Mouse (Mus musculus): ENCODE data around the gene Plekhg3. TPM values are rescaled to one million over a fixed set of nuclear protein-coding genes. Genes with fewer than 3 reads are reported as not detected.

The Plekhg3 gene
- polyA plus RNA-seq, 1 experiment from 2014 or later: 0.47 TPM

- Histone ChIP-seq H3K9ac (replicated peaks; ENCODE audit: low read depth, low read length) (no peak overlapping the region), H3K9me3 (ENCODE audit: control insufficient read depth, low read length) (no peaks in the 10 kb centered on the region), H3K27ac (ENCODE audit: low read depth, low read length) (no peak overlapping the region), H3K4me2 (ENCODE audit: low read depth, low read length) (no peak overlapping the region), H3K36me3 (ENCODE audit: control insufficient read depth, insufficient read depth, low read length) (no peaks in the 10 kb centered on the region), H3K27me3 (ENCODE audit: control insufficient read depth, insufficient read depth, low read length) (peaks cover under 1% of the 10 kb centered on the region; the same call in 1 of the 2 replicates), H3K4me3 (ENCODE audit: low read depth, low read length) (no peak overlapping the region), H3K4me1 (ENCODE audit: control insufficient read depth, insufficient read depth, low read length) (no peaks in the 10 kb centered on the region)
- WGBS: 75% methylated on average over 10 of the region's 10 CpGs
- no peak for ATAC-seq (ENCODE audit: low read depth)
These were observed 10.1 kb downstream of the Plekhg3 start for GRCm38 (mm10) chr12:76540701-76541221.

DNA sequence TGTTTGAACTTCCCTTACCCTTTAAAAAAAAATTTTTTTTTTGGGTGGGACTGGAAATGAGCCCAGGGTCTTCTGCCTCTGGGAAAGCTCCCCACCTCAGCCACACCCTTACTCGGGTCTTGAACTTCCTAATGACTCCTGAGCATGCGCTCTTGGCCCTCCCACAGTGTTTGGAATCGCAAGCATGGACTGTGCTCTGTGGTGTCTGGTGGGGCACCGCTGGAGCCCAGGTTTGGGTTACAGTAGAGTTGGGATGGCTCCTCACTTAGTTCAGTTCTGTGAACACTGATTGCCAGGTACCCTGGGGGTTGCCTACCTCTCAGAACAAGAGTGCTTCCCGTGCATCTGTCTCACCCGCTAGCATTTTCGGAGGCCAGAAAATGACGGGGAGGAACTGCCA, 10.8 kb downstream of the Plekhg3 start:
- H3K27me3 ChIP-seq (ENCODE audit: control insufficient read depth, insufficient read depth, low read length): no peaks in the 10 kb centered on the region
- no peak overlapping the region for H3K9ac ChIP-seq (replicated peaks; ENCODE audit: low read depth, low read length)
- 36% methylated on average over 8 of the region's 8 CpGs for WGBS
- ATAC-seq (ENCODE audit: low read depth): no peak
- no peak overlapping the region for H3K4me2 ChIP-seq (ENCODE audit: low read depth, low read length)
- no peak overlapping the region for H3K4me3 ChIP-seq (ENCODE audit: low read depth, low read length)
- no peak overlapping the region for H3K27ac ChIP-seq (ENCODE audit: low read depth, low read length)
- no peaks in the 10 kb centered on the region for H3K36me3 ChIP-seq (ENCODE audit: control insufficient read depth, insufficient read depth, low read length)
- peaks cover 2% of the 10 kb centered on the region; the same call in 1 of the 2 replicates for H3K4me1 ChIP-seq (ENCODE audit: control insufficient read depth, insufficient read depth, low read length)
- no peaks in the 10 kb centered on the region for H3K9me3 ChIP-seq (ENCODE audit: control insufficient read depth, low read length)

- Histone ChIP-seq H3K9ac (replicated peaks; ENCODE audit: low read depth, low read length) (no peak overlapping the region), H3K4me2 (ENCODE audit: low read depth, low read length) (no peak overlapping the region), H3K9me3 (ENCODE audit: control insufficient read depth, low read length) (no peaks in the 10 kb centered on the region), H3K27me3 (ENCODE audit: control insufficient read depth, insufficient read depth, low read length) (no peaks in the 10 kb centered on the region), H3K36me3 (ENCODE audit: control insufficient read depth, insufficient read depth, low read length) (no peaks in the 10 kb centered on the region), H3K4me3 (ENCODE audit: low read depth, low read length) (no peak overlapping the region), H3K27ac (ENCODE audit: low read depth, low read length) (no peak overlapping the region), H3K4me1 (ENCODE audit: control insufficient read depth, insufficient read depth, low read length) (peaks cover 5% of the 10 kb centered on the region; the same call in 1 of the 2 replicates)
- ATAC-seq (ENCODE audit: low read depth): no peak
- 79% methylated on average over 6 of the region's 6 CpGs for WGBS
These were observed 11.2 kb downstream of the Plekhg3 start for GRCm38 (mm10) chr12:76541879-76542278.

GRCm38 (mm10) chr12:76545786-76546370, 15.2 kb downstream of the Plekhg3 start:
- Histone ChIP-seq H3K9ac (replicated peaks; ENCODE audit: low read depth, low read length) (no peak overlapping the region), H3K27me3 (ENCODE audit: control insufficient read depth, insufficient read depth, low read length) (no peaks in the 10 kb centered on the region), H3K9me3 (ENCODE audit: control insufficient read depth, low read length) (no peaks in the 10 kb centered on the region), H3K27ac (ENCODE audit: low read depth, low read length) (no peak overlapping the region), H3K4me1 (ENCODE audit: control insufficient read depth, insufficient read depth, low read length) (peaks cover 11% of the 10 kb centered on the region; the same call in 1 of the 2 replicates), H3K36me3 (ENCODE audit: control insufficient read depth, insufficient read depth, low read length) (no peaks in the 10 kb centered on the region), H3K4me3 (ENCODE audit: low read depth, low read length) (no peak overlapping the region), H3K4me2 (ENCODE audit: low read depth, low read length) (no peak overlapping the region)
- WGBS: 50% methylated on average over 15 of the region's 15 CpGs
- ATAC-seq (ENCODE audit: low read depth): no peak

DNA sequence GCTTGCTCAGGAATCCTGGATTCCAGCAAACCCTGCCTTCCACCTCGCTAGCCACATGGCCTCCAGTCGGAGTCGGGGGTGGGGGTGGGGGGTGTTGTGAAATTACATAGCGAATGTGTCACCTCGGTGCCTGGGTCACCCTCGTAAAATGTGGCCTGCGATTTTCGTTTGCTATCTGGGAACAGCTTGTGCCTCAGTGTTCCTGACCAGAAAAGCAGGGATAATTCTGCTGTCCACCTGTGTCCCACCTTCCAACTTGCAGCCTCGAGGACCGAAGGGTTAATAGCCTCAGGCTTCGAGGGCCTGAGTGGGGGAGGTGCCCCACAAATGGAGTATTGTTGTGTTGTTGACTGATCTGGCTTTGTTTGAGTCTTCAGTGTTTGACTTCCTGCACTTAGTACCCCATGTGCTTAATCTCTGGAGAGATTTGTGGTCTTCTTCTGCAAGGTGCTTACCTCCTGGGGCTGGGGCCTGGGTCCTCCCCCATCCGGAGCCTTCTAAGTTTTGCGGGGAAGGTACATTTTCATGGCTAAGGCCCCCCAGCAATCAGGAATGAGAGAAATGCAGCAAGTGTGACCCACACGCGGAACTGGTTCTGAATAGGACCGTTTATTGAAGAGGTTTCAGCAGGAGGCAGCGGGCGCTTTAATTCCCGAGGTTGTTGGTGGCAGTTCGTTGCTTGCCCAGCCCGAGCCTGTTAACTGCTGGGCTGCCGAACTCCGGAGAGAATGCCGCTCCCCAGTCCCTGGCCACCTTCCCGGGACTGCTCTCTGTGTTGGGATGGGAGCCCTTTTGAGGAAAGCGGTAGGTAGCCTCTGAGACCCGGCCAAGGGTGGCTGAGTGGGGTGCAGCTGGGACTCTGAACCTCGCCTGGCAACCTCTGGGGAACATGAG, 15.9 kb downstream of the Plekhg3 start:
- no peak overlapping the region for H3K27ac ChIP-seq (ENCODE audit: low read depth, low read length)
- ATAC-seq (ENCODE audit: low read depth): peak; percentile 54
- WGBS: 5% methylated on average over 28 of the region's 28 CpGs
- H3K4me3 ChIP-seq (ENCODE audit: low read depth, low read length): peak overlapping the region; percentile 9; the same call in 1 of the 2 replicates
- H3K27me3 ChIP-seq (ENCODE audit: control insufficient read depth, insufficient read depth, low read length): no peaks in the 10 kb centered on the region
- H3K9ac ChIP-seq (replicated peaks; ENCODE audit: low read depth, low read length): 0 out of 2 replicates have a peak overlapping the region, but pooled peaks have one; percentile 3
- peaks cover 11% of the 10 kb centered on the region; the same call in 1 of the 2 replicates for H3K4me1 ChIP-seq (ENCODE audit: control insufficient read depth, insufficient read depth, low read length)
- H3K4me2 ChIP-seq (ENCODE audit: low read depth, low read length): peak overlapping the region; percentile 38
- H3K36me3 ChIP-seq (ENCODE audit: control insufficient read depth, insufficient read depth, low read length): no peaks in the 10 kb centered on the region
- H3K9me3 ChIP-seq (ENCODE audit: control insufficient read depth, low read length): no peaks in the 10 kb centered on the region

DNA sequence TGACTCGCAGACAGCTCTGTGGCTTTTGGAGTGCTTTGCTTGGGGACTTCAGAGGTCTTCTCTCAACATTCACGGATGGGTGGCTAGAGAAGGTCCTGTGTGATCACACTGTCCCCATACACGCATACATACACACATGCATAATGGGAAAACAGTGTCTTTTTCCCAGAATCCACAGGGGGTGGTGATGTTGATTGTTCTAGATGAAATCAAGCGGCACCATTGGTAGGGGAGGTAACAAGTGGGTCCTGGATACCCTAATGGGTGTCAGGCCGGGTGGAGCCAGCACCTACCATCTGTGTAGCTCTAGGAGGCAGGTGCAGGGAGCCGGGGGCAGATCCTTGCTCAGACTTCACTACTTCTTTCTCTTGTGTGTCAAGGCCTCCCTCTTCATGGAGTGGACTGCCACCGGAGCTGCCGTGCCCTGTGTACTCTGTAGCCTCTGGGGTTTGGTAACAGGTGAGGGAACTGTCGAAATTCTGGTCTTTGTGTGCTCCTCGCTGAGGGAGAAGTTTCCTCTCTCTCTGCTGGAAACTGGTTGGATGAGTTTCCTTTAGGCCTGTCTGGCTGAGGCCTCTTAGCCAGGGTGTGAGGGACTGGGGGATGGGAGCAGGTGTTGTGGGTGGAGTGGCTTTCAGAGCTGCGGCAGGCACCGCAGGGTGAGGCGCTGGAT, 16.9 kb downstream of the Plekhg3 start:
- Histone ChIP-seq H3K27ac (ENCODE audit: low read depth, low read length) (no peak overlapping the region), H3K4me3 (ENCODE audit: low read depth, low read length) (peak overlapping the region; percentile 9; the same call in 1 of the 2 replicates), H3K9me3 (ENCODE audit: control insufficient read depth, low read length) (no peaks in the 10 kb centered on the region), H3K36me3 (ENCODE audit: control insufficient read depth, insufficient read depth, low read length) (no peaks in the 10 kb centered on the region), H3K9ac (replicated peaks; ENCODE audit: low read depth, low read length) (0 out of 2 replicates have a peak overlapping the region, but pooled peaks have one; percentile 3), H3K27me3 (ENCODE audit: control insufficient read depth, insufficient read depth, low read length) (no peaks in the 10 kb centered on the region), H3K4me1 (ENCODE audit: control insufficient read depth, insufficient read depth, low read length) (peaks cover 11% of the 10 kb centered on the region; the same call in 1 of the 2 replicates), H3K4me2 (ENCODE audit: low read depth, low read length) (peak overlapping the region; percentile 38)
- WGBS: 24% methylated on average over 13 of the region's 13 CpGs
- ATAC-seq (ENCODE audit: low read depth): peak; percentile 54

- 25% methylated on average over 7 of the region's 7 CpGs for WGBS
- H3K4me1 ChIP-seq (ENCODE audit: control insufficient read depth, insufficient read depth, low read length): peaks cover 11% of the 10 kb centered on the region; the same call in 1 of the 2 replicates
- H3K9me3 ChIP-seq (ENCODE audit: control insufficient read depth, low read length): no peaks in the 10 kb centered on the region
- H3K9ac ChIP-seq (replicated peaks; ENCODE audit: low read depth, low read length): no peak overlapping the region
- no peak overlapping the region for H3K27ac ChIP-seq (ENCODE audit: low read depth, low read length)
- no peak overlapping the region for H3K4me3 ChIP-seq (ENCODE audit: low read depth, low read length)
- H3K27me3 ChIP-seq (ENCODE audit: control insufficient read depth, insufficient read depth, low read length): no peaks in the 10 kb centered on the region
- no peaks in the 10 kb centered on the region for H3K36me3 ChIP-seq (ENCODE audit: control insufficient read depth, insufficient read depth, low read length)
- H3K4me2 ChIP-seq (ENCODE audit: low read depth, low read length): no peak overlapping the region
- ATAC-seq (ENCODE audit: low read depth): no peak
These were observed 17.4 kb downstream of the Plekhg3 start for GRCm38 (mm10) chr12:76548082-76548423.

- ATAC-seq (ENCODE audit: low read depth): no peak
- H3K9me3 ChIP-seq (ENCODE audit: control insufficient read depth, low read length): no peaks in the 10 kb centered on the region
- WGBS: 72% methylated on average over 3 of the region's 3 CpGs
These were observed 18.5 kb downstream of the Plekhg3 start for GRCm38 (mm10) chr12:76549203-76549602.

More at GRCm38 (mm10) chr12:76549203-76549602, 18.5 kb downstream of the Plekhg3 start:
- no peak overlapping the region for H3K4me3 ChIP-seq (ENCODE audit: low read depth, low read length)
- no peaks in the 10 kb centered on the region for H3K36me3 ChIP-seq (ENCODE audit: control insufficient read depth, insufficient read depth, low read length)
- H3K4me1 ChIP-seq (ENCODE audit: control insufficient read depth, insufficient read depth, low read length): peaks cover 11% of the 10 kb centered on the region; the same call in 1 of the 2 replicates
- H3K27ac ChIP-seq (ENCODE audit: low read depth, low read length): no peak overlapping the region
- no peak overlapping the region for H3K9ac ChIP-seq (replicated peaks; ENCODE audit: low read depth, low read length)
- H3K4me2 ChIP-seq (ENCODE audit: low read depth, low read length): no peak overlapping the region
- no peaks in the 10 kb centered on the region for H3K27me3 ChIP-seq (ENCODE audit: control insufficient read depth, insufficient read depth, low read length)
